In the genomic region with DNA sequence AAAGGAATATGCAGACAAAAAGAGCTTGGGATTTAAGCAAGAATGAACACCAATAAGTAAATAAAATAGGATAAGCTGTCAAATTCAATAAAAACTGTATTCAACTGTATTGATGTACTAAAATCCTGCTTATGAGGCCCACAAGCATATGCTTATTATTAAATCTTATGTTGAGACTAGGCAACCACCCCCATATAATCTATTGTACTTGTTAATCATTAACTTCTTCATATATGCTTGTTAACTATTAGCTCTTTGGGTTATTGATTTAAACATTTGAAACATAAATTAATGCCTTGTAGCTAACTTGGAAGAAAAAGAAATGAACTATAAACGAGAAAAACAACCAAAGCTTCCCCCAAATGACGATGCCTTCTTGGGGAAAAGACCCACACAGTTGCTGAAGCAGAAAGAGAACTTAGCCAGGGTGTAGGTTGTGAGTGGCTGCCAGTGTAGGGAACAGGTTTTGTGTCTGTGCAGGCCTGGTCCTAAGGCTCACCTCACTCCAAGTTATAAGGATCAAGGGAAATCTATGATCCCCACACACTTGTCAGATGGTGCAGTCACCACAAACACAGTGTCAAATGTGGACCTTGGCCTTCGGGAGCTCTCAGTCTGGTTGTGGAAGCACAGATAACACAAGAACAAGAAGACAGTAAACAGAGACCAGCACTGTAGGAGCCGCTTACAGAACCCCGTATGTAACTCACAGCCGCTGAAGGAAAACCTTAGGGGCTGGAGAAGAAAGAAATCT, we compare ENCODE assay signal across 17 mouse cellular contexts.
DNase-seq lines count a peak whose midpoint lies in the region; ATAC-seq and TF ChIP-seq lines count a peak whose summit lies in the region.
"Had no signal": no experiment of that assay in that cellular context is flagged by ENCODE, and none has a peak within 500 bp of the region (broad histone marks: within the 10 kb centered on the region; RNA-seq: fewer than 3 reads in every experiment).

No protein-coding gene starts in this region.

- H3K4me3 ChIP-seq in hindbrain, embryonic 10.5 days: no peak overlapping the region
- H3K4me3 ChIP-seq in hindbrain, embryonic 11.5 days (ENCODE audit: low read depth, low read length): no peak overlapping the region
- H3K4me3 ChIP-seq in testis, adult 2 months (ENCODE audit: control insufficient read depth, low read depth, low read length): no peak overlapping the region
- no peak overlapping the region for H3K4me3 ChIP-seq in liver, embryonic 16.5 days (ENCODE audit: low read depth, low read length)
- no peak overlapping the region for H3K4me3 ChIP-seq in forebrain, embryonic 15.5 days
- H3K4me3 ChIP-seq: embryonic facial prominence, embryonic 13.5 days; hindbrain, embryonic 15.5 days; midbrain, embryonic 13.5 days; neural tube, embryonic 13.5 days had no signal

- ATAC-seq in hindbrain, embryonic 11.5 days (ENCODE audit: low FRiP score): no peak
- ATAC-seq in liver, embryonic 16.5 days (ENCODE audit: low read depth): peak; percentile 74
- ATAC-seq in forebrain, embryonic 15.5 days (replicated peaks): no peak
- ATAC-seq in CD4-positive, CD25-positive, alpha-beta regulatory T cell, adult 4 months: no peak
- ATAC-seq: forebrain, embryonic 16.5 days; lung, postnatal 0 days; midbrain, embryonic 13.5 days had no signal

- no peak for DNase-seq in hindbrain, embryonic 10.5 days (ENCODE audit: low spot score)
- DNase-seq in hindbrain, embryonic 11.5 days (ENCODE audit: low spot score): no peak
- no peak for DNase-seq in testis, postnatal 14 days (ENCODE audit: low spot score)
- peak; percentile 66 for DNase-seq in yolk sac, embryonic 10.5 days (ENCODE audit: low spot score)
- DNase-seq: cerebellum, adult 9-11 months; kidney, adult 9 months; right cerebral cortex, adult 18-20 months had no signal

- no peak overlapping the region for H3K4me2 ChIP-seq in hindbrain, embryonic 11.5 days (replicated peaks; ENCODE audit: low read depth, low read length)
- no peak overlapping the region for H3K4me2 ChIP-seq in liver, embryonic 16.5 days (ENCODE audit: low read depth, low read length)
- no peak overlapping the region for H3K4me2 ChIP-seq in forebrain, embryonic 15.5 days (replicated peaks)
- H3K4me2 ChIP-seq: embryonic facial prominence, embryonic 13.5 days; hindbrain, embryonic 15.5 days; midbrain, embryonic 13.5 days; neural tube, embryonic 13.5 days had no signal

- 87% methylated on average over 6 of the region's 6 CpGs for WGBS in hindbrain, embryonic 10.5 days
- 82% methylated on average over 6 of the region's 6 CpGs for WGBS in hindbrain, embryonic 11.5 days
- 53% methylated on average over 6 of the region's 6 CpGs for WGBS in liver, embryonic 16.5 days (ENCODE audit: insufficient replicate concordance)
- 89% methylated on average over 6 of the region's 6 CpGs for WGBS in forebrain, embryonic 15.5 days

- H3K36me3 ChIP-seq in hindbrain, embryonic 10.5 days: no peaks in the 10 kb centered on the region
- H3K36me3 ChIP-seq in hindbrain, embryonic 11.5 days (ENCODE audit: control insufficient read depth, insufficient read depth, low read length): no peaks in the 10 kb centered on the region
- H3K36me3 ChIP-seq in testis, adult 2 months (ENCODE audit: control insufficient read depth, insufficient read depth, low read length): no peaks in the 10 kb centered on the region
- no peaks in the 10 kb centered on the region for H3K36me3 ChIP-seq in liver, embryonic 16.5 days (ENCODE audit: control insufficient read depth, insufficient read depth)
- no peaks in the 10 kb centered on the region for H3K36me3 ChIP-seq in forebrain, embryonic 15.5 days
- H3K36me3 ChIP-seq: embryonic facial prominence, embryonic 13.5 days; hindbrain, embryonic 15.5 days; midbrain, embryonic 13.5 days; neural tube, embryonic 13.5 days had no signal

- H3K9me3 ChIP-seq in hindbrain, embryonic 10.5 days: no peaks in the 10 kb centered on the region
- H3K9me3 ChIP-seq in hindbrain, embryonic 11.5 days (ENCODE audit: control insufficient read depth, low read length): no peaks in the 10 kb centered on the region
- no peaks in the 10 kb centered on the region for H3K9me3 ChIP-seq in liver, embryonic 16.5 days (replicated peaks; ENCODE audit: control insufficient read depth, low read length)
- no peaks in the 10 kb centered on the region for H3K9me3 ChIP-seq in forebrain, embryonic 15.5 days
- H3K9me3 ChIP-seq: embryonic facial prominence, embryonic 13.5 days; hindbrain, embryonic 15.5 days; midbrain, embryonic 13.5 days; neural tube, embryonic 13.5 days had no signal

- 0 out of 2 replicates have a peak overlapping the region, but pooled peaks have one; percentile 12 for H3K27ac ChIP-seq in hindbrain, embryonic 10.5 days
- H3K27ac ChIP-seq in hindbrain, embryonic 11.5 days (ENCODE audit: low read depth, low read length): no peak overlapping the region
- peak overlapping the region; percentile 3; the same call in 1 of the 2 replicates for H3K27ac ChIP-seq in testis, adult 2 months (ENCODE audit: control insufficient read depth, insufficient read depth, low read depth, low read length)
- H3K27ac ChIP-seq in liver, embryonic 16.5 days (ENCODE audit: low read length): peak overlapping the region; percentile 78
- H3K27ac ChIP-seq in forebrain, embryonic 15.5 days (replicated peaks): no peak overlapping the region
- H3K27ac ChIP-seq: embryonic facial prominence, embryonic 13.5 days; hindbrain, embryonic 15.5 days; midbrain, embryonic 13.5 days; neural tube, embryonic 13.5 days had no signal

- H3K9ac ChIP-seq in hindbrain, embryonic 11.5 days (ENCODE audit: low read depth, low read length): no peak overlapping the region
- no peak overlapping the region for H3K9ac ChIP-seq in liver, embryonic 16.5 days (ENCODE audit: low read depth, low read length)
- H3K9ac ChIP-seq in forebrain, embryonic 15.5 days (replicated peaks): no peak overlapping the region
- H3K9ac ChIP-seq: embryonic facial prominence, embryonic 13.5 days; hindbrain, embryonic 15.5 days; midbrain, embryonic 13.5 days; neural tube, embryonic 13.5 days had no signal

- TF ChIP-seq POLR2A in testis, adult 2 months (IDR thresholded peaks at IDR 0.05; ENCODE audit: control insufficient read depth, low read depth, low read length): no peak

- H3K27me3 ChIP-seq in hindbrain, embryonic 10.5 days (ENCODE audit: insufficient read depth, poor library complexity, severe bottlenecking): no peaks in the 10 kb centered on the region
- no peaks in the 10 kb centered on the region for H3K27me3 ChIP-seq in hindbrain, embryonic 11.5 days (ENCODE audit: control insufficient read depth, insufficient read depth, low read length)
- no peaks in the 10 kb centered on the region for H3K27me3 ChIP-seq in testis, adult 2 months (ENCODE audit: control insufficient read depth, insufficient read depth, low read length)
- no peaks in the 10 kb centered on the region for H3K27me3 ChIP-seq in liver, embryonic 16.5 days (ENCODE audit: control insufficient read depth, insufficient read depth, low read depth, low read length)
- no peaks in the 10 kb centered on the region for H3K27me3 ChIP-seq in forebrain, embryonic 15.5 days
- H3K27me3 ChIP-seq: hindbrain, embryonic 15.5 days; midbrain, embryonic 13.5 days; neural tube, embryonic 13.5 days had no signal

- no peak for TF ChIP-seq CTCF in testis, adult 2 months (IDR thresholded peaks at IDR 0.05; ENCODE audit: control insufficient read depth, insufficient read depth, insufficient replicate concordance, low read depth, low read length)

- H3K4me1 ChIP-seq in hindbrain, embryonic 10.5 days (replicated peaks): peaks cover 30% of the 10 kb centered on the region
- no peaks in the 10 kb centered on the region for H3K4me1 ChIP-seq in hindbrain, embryonic 11.5 days (replicated peaks; ENCODE audit: control insufficient read depth, insufficient read depth, low read length)
- no peaks in the 10 kb centered on the region for H3K4me1 ChIP-seq in testis, adult 2 months (ENCODE audit: control insufficient read depth, insufficient read depth, low read length)
- H3K4me1 ChIP-seq in liver, embryonic 16.5 days (ENCODE audit: control insufficient read depth, low read depth, low read length): peaks cover 5% of the 10 kb centered on the region
- peaks cover 15% of the 10 kb centered on the region for H3K4me1 ChIP-seq in forebrain, embryonic 15.5 days
- H3K4me1 ChIP-seq: hindbrain, embryonic 15.5 days had no signal

Comparison
In these comparisons a context has a peak if more than half of its experiments do, and no peak if none do; other contexts are left out.
1. H3K27ac ChIP-seq: peak in hindbrain, embryonic 10.5 days (single experiment), testis, adult 2 months (single experiment) and liver, embryonic 16.5 days (single experiment); none in hindbrain, embryonic 11.5 days (single experiment) and forebrain, embryonic 15.5 days (single experiment).